Mouse (Mus musculus) common myeloid progenitor, adult 5-6 weeks (primary cell): ENCODE results near the gene Clmp. TPM values are rescaled to one million over a fixed set of nuclear protein-coding genes. Genes with fewer than 3 reads are reported as not detected.

ENCODE experiments used
- ATAC-seq: replicated peaks from 2 replicates; pipeline ENCODE4 v1.8.0; 2016; ENCODE audit warnings: low read depth, mild to moderate bottlenecking, moderate TSS enrichment, inconsistent platforms; ENCODE audit not compliant: poor library complexity, severe bottlenecking
- total RNA-seq: library from RNA; stranded (forward); fragments of 200-1000, 187-1606 nt; gene quantifications from 2 replicates; pipeline ENCODE4 v1.2.3, GENCODE M21; 2017

Clmp gene
- total RNA-seq, 1 experiment from 2014 or later = not detected

GRCm38 (mm10) chr9:40727824-40728495 is 42.2 kb downstream of the Clmp start:
- ATAC-seq = 0 out of 2 replicates have a peak, but pooled peaks have one; percentile 3

- ATAC-seq = no peak
Measured at GRCm38 (mm10) chr9:40730302-40730700, 44.5 kb downstream of the Clmp start.

- peak; percentile 83 for ATAC-seq
Measured at GRCm38 (mm10) chr9:40730701-40731590, 45.2 kb downstream of the Clmp start.

GRCm38 (mm10) chr9:40731591-40732048 is 45.9 kb downstream of the Clmp start:
- no peak for ATAC-seq

- no peak for ATAC-seq
Measured at GRCm38 (mm10) chr9:40732302-40732701, 46.5 kb downstream of the Clmp start.

GRCm38 (mm10) chr9:40737117-40737516 is 51.4 kb downstream of the Clmp start:
- ATAC-seq = no peak

- peak; percentile 59 for ATAC-seq
Measured at GRCm38 (mm10) chr9:40743525-40744034, 57.8 kb downstream of the Clmp start.

GRCm38 (mm10) chr9:40744233-40744632 is 58.5 kb downstream of the Clmp start:
- peak; percentile 51 for ATAC-seq

- no peak for ATAC-seq
Measured at GRCm38 (mm10) chr9:40746796-40747195, 61.0 kb downstream of the Clmp start.

- no peak for ATAC-seq
Measured at GRCm38 (mm10) chr9:40747249-40747648, 61.5 kb downstream of the Clmp start.

- ATAC-seq = peak; percentile 77; the same call in 1 of the 2 replicates
Measured at GRCm38 (mm10) chr9:40749832-40750620, 64.3 kb downstream of the Clmp start.

- no peak for ATAC-seq
Measured at GRCm38 (mm10) chr9:40751749-40752148, 66.0 kb downstream of the Clmp start.

- ATAC-seq = peak; percentile 75
Measured at GRCm38 (mm10) chr9:40756401-40756800, 70.6 kb downstream of the Clmp start.

GRCm38 (mm10) chr9:40757105-40757626 is 71.4 kb downstream of the Clmp start:
- peak; percentile 57; the same call in 1 of the 2 replicates for ATAC-seq

GRCm38 (mm10) chr9:40757685-40758270 is 72.0 kb downstream of the Clmp start:
- ATAC-seq = peak; percentile 90

GRCm38 (mm10) chr9:40762354-40762753 is 76.6 kb downstream of the Clmp start:
- ATAC-seq = no peak

GRCm38 (mm10) chr9:40764887-40765580 is 79.3 kb downstream of the Clmp start:
- ATAC-seq = 0 out of 2 replicates have a peak, but pooled peaks have one; percentile 17

GRCm38 (mm10) chr9:40765581-40765940 is 79.8 kb downstream of the Clmp start:
- peak; percentile 78 for ATAC-seq
